Mouse (Mus musculus) heart, adult 18-20 months (tissue): ENCODE data around the gene Tmem54. TPM values are rescaled to one million over a fixed set of nuclear protein-coding genes. Genes with fewer than 3 reads are reported as not detected.

ENCODE experiments used
- DNase-seq, 2 experiments: peaks; one replicate each; pipeline ENCODE4 v3.0.0; 2021 to 2022; ENCODE audit warnings: mixed read lengths in 1 of 2
- total RNA-seq, 2 experiments: library from RNA; stranded (reverse); gene quantifications; 2 replicates each; pipeline ENCODE4 v1.2.3; 2021

Tmem54 gene
- total RNA-seq, 2 experiments from 2014 or later = not detected

DNA sequence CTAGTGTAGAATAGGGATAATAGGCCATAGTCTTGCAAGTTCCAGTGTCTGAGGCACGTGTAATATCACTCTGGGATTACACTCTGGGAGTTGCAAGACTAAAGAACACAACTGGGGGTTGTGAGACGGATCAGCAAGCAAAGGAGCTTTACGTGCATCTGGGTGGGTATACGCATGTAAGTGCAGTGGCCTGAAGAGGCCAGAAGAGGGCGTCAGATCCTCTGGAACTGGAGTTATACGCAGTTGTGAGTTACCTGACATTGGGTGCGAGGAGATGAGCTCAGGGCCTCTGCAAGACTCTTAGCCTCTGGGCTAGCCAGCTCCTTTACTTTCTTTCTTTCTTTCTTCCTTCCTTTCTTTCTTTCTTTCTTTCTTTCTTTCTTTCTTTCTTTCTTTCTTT lies 8.3 kb upstream of the Tmem54 start:
- DNase-seq = no peak

DNA sequence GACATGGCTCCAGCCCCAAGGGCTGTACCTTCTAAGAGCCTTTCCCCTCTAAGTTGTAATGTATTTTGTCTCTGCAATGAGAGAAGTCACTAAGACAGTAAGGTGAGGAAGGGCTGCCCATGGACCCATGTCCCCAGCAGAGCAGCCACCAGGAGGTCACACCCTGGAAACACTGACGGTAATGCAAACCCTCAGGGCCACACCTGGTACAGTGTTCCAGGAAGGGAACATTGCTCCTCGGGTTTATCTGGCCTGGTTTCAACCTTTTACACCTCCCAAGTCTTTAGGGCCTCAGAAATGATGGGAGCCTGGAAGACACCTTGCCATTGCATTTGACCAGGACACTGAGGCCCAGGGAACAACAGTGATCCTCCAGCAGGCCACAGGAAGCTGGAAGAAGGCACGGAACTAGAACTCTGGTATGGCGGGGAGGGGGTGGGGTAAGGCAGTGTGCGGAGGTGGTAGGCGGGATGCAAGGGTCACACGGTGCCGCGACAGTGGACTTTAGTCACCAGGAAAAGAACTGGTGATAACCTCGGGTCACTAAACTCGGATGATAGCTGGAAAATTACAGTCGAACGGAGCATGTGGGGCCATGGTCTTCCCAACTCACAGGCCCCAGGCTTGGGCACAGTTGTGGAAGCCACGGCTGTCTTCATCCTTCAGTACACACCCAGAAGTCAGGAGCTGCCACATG lies 3.1 kb upstream of the Tmem54 start:
- no peak for DNase-seq

DNA sequence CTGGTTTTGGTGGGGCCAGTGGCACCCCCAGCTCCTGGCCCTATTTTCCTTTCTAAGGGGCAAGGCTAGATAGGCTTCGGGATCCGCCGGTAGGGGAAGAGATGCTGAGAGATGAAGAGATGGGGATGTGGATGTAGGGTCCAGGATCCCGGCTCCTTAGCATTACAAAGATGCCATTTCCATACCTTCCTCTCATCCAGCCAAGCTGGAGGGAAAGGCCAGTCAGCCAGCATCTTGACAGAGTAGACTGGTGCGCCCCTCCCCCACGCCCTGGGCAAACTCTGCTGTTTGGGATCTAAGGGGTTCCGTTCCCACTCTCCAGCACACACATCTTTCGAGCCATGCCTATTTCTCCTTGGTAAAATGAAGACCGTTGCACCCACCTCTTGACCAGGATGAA lies 725 bp downstream of the Tmem54 start:
- no peak for DNase-seq

DNA sequence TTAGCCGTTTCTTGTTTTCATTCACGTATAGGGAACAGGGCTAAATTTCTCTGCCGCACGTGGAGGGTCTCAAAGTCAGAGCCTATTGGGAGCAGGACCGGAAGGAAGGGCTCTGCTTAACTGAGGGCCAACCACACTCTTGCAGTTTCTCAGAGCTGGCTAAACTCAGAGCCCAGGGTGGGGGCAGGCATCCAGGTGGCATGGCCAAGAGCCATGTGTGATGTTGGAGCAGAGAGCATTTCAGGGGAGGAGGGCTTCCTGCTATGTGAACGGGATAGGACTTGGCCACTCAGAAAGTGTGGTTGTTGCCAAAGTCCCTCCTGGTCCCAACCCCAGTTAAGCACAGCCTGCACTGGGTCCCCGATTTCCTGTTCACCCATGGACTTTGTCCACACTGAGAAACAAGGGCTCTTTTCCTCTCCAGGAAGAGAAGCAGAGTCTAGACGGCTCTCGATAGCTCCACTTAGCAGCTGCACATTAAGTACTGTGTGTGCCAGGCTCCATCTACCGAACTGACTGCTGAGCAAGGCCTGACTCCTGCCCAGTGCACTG lies 2.1 kb downstream of the Tmem54 start:
- DNase-seq = no peak

GRCm38 (mm10) chr4:129108624-129109023 lies 3.3 kb downstream of the Tmem54 start:
- no peak for DNase-seq

DNA sequence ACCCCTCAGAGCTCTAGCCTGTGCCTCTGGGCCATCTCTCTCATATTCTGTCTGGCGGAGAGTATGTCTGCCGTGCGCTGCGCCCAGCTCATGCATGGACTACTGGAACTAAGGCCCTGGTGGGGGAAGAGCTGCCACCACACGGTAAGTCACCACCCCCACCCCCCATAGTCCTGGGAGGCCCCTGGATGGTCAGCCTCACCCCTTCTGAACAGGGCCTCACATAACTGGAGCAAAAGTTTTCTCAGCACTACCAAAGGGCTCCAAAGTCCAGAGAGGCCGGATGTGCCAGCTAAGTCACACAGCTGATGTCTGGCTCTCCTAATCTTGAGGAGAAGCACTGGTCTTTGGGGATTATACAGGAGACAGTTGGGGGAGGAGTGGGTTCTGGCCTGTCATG lies 5.5 kb downstream of the Tmem54 start:
- no peak for DNase-seq

DNA sequence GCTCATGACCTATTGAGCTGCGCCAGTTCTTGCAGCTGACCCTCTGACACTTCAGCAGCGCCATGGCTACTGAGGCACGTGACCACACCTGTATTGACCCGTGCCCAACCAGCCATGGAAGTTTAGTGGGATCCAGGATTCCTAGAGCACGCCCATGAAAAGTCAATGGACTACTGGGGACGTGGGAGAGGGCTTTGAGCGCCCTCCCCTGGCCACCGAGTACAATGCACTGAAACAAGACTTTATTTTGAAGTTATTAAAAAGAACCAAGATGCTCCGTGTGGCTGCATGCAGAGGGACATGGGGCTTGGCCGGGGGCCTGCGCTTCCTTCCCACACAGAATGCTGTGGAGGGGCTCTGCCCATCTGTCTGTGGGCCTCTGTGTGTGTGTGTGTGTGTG lies 6.0 kb downstream of the Tmem54 start:
- DNase-seq = no peak

- DNase-seq = no peak
Measured at GRCm38 (mm10) chr4:129112231-129112630, 6.9 kb downstream of the Tmem54 start.

DNA sequence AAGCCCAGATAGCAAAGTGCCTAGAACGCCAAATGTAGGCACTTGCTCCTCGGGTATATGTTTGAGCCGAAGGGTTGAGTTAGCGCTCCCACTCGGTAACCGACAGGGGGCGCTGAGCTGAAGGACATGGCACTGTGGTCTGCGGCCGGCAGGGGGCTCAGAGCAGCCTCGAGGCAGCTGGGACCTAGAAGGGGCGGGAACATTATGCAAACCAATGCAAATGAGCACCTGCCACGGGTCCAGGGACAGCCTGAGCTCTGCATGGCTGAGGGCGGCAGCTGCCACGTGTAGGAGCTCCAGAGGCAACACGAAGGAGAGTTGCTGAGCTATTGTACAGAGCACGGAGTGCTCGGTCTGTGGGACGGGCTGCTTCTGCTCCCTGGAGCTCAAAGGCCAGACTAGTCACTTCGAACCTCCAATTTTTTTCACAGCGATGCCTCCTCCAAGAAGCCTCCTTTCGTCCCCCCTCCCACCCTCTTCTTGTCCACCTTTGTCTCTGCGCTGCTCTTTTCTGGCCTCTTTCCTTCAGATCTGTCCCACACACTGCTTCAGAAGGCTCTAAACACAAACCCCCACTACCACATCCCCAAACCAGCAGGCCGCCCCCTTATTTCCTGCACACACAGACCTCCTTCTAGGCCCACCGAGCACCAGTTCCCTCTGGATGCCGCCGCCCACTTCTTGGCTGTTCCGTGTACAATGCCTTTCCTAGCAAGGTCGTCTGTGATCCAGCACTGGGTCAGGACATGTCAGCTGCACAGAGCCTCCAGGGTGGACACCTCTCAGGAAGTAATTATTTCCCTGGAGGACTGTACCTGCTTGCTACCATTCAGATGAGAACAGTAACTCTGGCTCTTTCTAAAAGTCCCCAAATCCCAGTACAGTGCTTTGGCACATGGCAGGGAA lies 8.0 kb downstream of the Tmem54 start:
- DNase-seq = peak in 1 of 2 experiments; percentile 23

- DNase-seq = no peak
Measured at GRCm38 (mm10) chr4:129116703-129117102, 11.4 kb downstream of the Tmem54 start.

DNA sequence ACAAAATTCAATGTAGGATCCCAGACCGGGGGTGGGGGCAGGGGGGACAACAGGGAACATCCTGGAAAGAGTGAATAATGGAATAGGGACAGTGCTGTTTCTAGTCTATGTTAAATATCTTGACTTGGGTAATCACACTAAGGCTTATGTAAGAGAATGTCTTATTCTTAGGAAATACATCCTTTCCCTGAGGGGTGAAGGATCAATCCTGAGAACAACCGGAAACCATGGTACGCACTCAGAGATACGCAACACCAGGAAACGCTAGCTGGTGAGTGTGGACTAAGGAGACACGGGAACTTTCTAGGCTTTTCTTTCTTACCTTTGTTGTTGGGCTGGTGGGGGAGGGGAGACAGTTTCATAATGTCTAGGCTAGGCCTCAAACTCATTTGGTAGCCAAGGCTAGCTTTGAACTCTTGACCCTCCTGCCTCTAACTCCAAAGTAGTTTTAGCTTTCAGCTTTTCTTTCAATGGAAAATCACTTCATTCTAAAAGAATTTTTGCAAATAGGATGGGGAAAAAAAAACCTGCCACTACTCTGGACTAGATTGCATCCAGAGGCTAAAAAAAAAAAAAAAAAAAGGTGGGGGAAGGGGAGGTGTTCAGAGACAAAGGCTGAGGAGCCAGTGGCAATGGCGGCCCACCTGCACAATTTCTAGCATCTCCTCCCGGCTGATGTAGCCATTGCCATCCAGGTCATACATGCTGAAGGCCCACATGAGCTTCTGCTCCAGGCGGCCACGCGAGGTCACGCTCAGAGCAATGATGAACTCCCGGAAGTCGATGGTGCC lies 12.6 kb downstream of the Tmem54 start:
- DNase-seq = no peak

DNA sequence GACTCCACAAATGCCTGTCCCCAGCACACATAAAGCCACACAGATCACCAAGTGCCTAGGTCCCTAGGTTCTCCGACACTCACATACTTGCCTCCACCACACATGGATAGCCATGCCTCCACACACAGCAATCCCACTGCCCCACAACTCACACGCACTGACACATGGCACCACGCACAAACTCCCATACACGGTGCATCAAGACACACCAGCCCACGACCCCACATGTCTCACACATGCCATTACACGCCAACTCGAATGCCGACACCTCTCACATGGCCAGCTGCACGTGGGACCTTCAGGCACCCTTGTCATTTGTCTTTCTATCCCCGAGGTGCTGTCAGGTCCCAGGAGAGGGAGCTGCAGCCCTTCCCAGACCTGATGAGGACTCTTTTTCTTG lies 14.4 kb downstream of the Tmem54 start:
- no peak for DNase-seq

DNA sequence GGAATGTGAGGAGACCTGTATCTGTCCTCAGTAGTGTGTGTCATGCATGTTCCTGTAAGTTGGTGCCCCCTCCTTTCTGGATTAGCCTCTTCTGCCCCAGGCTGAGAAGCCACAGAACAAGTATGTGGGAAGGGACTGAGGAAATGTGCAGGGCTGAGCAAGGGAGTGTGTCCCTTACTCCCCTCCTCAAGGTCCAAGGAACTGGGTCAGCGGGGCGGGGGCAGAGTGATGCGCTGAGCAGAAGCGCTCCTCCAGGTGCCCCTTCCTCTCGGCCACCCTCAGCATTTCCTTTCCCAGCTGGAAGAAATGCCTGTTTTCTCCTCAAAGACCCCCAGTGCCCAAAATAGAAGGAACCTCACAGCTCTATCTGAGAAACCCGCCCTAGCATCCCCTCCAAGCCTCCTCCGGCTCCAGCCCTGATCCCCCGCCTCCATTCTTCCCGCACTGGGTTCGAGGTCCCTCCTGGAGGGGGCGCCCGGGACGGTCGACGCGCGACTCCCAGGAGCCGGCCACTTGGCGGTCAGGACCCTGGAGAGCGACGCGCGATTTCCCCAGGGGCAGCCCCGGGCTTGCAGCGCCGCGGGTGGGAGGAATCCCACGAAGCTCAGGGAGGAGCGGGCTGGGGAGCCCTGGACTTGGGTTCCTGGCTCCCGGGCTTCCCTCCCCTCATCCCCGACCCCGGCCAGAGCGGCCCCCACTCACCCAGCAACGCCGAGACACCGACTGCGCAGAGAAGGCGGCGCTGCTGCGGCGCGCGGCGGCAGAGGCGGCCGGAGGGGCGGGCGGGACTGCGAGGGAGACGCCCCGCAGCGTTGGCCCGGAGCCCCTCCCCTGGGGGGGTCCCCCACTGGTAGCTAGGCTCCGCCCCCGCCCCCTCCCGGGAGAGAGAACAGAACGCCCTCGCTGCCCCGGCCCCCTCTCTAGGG lies 15.4 kb downstream of the Tmem54 start:
- peak in 1 of 2 experiments; percentile 70 for DNase-seq

DNA sequence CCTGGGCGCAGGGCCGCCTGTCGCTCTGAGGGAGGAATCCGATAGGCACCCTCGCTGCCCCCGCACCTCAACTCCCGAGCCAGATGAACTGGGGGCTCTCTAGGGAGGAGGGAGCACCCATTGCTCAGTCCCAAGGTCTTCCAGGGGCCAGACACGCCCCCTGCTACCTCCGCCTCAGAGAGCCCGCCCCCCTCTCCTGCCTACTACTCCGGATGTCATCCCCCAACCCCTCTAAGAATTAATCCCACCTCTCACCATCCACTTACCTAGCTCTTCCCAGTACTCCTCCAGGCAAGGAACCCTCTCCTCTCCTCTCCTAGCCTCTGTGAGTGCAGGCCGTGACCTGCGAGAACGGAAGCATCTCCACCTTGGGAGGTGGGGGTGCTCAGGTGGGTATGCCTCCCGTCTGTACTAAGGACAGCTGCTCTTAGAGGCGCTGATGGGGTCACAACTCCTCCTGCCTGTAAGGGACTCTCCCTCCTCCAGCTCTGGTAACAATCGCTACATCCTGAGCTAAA lies 16.3 kb downstream of the Tmem54 start, which contains the start of gene Hpca:
Gene Hpca (minus strand): TSS at position 468 of the 518 bp plus-strand sequence.
- DNase-seq = no peak

GRCm38 (mm10) chr4:129122107-129122506 lies 16.8 kb downstream of the Tmem54 start:
- no peak for DNase-seq

DNA sequence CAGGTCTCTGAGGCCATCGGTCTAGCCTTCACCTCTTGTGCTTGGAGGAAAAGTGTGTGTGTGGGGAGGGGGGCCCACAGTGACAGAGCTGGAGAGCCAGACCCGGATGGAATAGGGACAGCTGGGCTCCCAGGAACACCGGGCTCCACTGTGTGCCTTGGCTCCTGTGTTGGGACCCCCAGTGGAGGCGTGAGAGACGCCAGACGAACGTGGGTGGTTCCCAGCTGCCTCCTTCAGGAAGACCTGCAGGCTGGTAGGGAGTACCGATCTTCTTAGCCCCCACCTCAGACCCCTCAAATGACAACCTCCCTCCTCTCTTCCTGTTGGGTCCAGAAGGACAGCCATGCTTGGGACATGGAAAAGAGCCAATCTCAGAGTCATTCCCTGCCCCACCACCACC lies 17.4 kb downstream of the Tmem54 start:
- DNase-seq = no peak

GRCm38 (mm10) chr4:129124652-129125146 lies 19.4 kb downstream of the Tmem54 start:
- no peak for DNase-seq

- peak; percentile 54 to 60 for DNase-seq
Measured at GRCm38 (mm10) chr4:129125736-129126451, 20.5 kb downstream of the Tmem54 start.

DNA sequence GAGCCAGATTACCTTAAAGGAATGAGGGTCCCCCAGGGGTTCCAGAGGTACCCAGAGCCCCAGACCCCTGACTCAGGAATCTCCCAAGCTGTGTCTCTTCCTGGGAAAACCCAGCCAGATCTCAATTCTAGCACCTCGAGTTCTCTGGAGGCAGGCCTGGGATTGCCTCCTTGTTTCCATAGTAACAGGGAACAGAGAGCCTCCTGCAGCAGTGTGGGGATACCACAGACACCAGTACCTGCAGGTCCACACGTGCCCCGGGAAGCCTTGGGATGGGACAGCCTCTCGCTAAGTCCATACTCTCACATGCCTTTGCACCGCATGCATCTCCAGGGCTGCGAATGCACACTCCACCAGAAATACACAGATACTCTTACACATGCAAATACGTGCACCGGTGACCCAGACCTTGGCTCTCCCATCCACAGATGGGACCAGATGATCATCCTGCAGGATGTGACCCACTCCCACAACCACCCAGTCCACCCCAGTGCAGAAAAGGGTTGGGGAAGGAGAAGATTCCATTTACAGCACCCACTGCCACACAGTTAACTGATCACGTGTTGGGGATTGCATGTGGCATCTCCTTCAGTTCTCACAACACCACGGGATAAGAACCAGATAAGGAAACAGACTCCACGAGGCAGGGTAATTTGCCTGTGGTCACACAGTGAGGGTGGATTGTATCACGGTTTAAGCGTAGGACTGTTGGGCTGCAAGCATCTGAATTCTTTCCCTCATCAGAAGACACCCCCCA lies 23.4 kb downstream of the Tmem54 start:
- DNase-seq = no peak
